Mouse (Mus musculus) right cerebral cortex, postnatal 14 days (tissue): ENCODE results near the gene Ager.
A peak's percentile ranks its signal among the peaks of the same experiment; 100 is the strongest.

Experiments
- DNase-seq: peaks from one replicate; pipeline ENCODE4 v3.0.0; 2022

Ager gene

DNA sequence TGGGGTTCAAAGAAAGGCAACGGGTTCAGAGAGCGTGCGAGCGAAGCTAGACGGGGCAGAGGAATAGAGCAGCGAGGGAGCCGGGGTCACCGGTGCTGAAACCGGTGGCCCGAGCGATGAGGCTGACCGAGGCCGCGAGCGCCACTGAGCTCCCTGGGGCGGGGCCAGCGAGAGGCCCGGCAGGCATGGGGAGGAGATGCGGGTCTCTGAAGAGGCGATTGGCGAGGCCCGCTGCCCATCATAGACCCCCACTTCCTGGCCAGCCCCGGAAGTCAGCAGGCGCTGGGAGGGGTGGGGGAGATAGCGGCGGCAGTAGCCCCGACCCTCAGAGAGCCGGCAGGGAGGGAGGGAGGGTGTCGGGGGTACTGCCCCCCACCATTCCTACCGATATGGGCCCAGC, 7.9 kb downstream of the Ager start:
- peak; percentile 99 for DNase-seq

DNA sequence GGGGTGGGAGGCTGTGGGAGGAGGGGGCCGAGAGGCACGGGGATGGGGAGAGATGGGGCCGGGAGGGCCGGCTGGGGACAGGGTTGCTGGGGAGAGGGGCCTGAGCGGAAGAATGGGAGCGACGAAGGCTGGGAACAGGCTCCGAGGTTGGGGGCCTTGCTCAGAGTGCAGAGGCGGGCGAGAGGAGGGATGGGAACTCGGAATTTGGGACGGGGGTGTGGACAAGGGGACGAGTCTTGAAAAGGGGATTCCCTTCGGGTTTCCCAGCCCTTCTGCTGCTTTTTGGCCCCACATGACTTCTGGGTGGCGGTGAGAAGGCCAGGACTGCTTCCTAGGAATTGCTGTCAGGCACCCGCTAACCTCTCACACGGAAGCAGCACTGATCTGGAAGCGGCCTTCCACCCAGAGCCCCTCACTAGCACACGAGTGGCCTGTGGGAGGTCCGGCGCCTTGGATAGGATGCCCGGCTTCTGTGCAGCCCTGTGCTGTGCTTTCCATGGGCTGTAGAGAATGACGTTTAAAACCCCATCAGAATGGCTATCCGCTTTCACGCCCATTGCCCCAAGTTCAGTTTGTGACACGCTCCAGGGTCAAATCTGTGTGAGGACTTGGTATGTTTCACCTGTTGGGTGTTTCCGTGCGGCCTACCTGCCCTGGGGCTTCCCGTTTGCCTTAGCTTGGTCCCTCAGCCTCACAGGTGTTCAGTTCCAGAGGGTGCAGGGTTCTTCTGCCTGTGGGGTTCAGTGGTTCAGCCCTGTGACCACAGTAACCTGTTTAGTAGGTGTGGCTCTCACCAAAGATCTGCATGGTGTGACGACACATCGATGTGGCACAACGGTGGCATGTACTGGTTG, 8.8 kb downstream of the Ager start:
- peak; percentile 43 for DNase-seq

DNA sequence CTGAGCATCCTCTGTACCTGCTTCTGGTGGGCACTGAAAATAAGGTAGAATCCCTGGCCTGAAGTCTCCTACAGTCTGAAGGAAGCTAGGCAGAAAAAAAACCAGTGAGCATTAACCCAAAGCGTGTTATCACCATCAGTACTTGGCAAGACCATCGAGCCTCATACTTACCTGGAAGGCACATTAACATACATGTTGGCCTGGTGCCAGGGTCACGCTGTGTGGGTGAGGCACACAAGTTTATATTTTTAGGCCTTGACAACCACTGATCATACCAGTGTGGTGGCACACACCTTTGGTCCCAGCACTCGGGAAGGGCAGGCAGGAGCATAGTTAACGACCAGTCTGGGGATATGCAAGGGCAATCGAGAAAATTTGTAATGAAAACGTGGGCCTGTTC, 10.3 kb downstream of the Ager start:
- no peak for DNase-seq

DNA sequence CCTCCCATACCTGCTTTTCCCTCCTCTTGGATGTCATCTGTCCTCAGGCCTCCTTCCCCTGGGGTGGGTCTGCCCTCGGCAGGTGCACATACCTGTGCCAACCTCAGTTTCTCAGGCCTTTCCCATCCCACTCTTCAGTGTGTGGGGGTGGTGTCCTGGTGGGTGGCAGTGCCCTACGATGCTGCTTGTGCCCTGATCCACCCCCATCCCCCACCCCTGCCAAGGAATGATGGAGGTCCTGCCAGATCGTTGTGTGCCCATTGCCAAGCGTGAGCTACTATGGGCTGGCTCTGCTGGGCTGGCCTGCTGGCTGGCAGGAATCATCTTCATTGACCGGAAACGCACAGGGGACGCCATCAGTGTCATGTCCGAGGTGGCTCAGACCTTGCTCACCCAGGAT, 13.4 kb downstream of the Ager start:
- no peak for DNase-seq

DNA sequence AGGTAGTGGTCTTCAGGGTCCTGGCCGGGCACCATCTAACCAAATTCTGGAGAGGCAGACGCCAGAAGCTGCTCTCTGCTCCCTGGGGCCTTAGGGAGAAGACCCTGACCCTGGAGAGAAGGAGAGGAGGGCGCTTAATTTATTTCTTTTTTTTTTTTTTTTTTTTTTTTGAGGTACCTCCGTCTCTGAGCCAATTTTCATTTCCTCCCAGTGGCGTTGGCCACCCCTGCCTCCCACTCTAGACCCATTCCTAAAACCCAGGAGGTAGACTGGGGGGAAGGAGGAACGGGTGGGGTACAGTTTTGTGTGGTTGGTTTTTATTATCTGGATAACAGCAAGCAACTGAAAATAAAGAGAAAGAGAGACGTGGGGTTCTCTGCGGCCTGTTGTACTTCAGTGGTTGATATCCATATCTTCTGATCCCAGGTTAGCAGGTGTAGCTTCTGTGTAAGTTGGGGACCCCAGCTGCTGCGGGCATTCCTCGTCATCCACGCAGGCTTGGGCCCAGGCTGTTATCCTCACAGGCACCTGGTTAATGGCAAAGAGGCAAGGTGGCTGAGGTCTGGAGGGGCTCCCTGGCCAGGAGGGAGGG, 15.5 kb downstream of the Ager start:
- DNase-seq: no peak

DNA sequence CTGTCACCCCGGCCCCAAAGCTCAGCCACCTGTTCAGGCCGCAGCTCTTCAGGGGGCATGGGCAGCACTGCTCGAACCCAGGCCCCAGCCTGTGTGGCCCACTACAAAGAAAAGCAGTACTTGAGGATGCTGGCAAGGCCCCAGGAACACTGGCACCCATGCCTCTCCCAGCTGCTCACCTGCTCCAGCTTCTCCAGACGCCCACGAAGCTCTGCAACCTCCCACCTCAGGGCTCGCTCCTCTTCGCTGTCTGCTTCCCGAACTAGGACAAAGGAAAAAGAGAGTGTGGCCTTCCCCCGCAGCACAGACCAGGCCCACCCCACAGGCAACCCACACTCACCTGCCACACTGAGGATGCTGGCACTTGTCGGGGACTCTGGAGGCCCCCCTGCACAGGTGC, 16.2 kb downstream of the Ager start:
- no peak for DNase-seq

DNA sequence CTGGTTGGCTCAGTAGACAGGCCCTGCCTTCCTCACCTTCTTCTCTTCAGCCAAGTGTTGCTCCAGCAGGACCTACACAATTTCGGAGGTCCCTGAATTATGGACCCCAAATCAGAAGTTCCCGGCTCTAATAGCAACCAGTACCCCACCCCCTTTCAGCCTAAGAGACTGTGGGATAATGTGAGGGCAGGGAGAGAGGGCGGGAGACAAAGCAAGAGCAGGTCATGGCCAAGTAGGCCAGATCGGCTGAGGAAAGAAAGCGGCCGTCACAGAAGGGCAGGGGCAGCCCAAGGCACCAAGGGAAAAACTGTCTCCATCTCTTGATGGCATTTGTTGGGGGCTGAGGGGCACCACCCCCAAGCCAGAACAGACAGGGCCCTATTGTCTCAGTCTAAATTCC, 18.2 kb downstream of the Ager start, which contains the start of gene Egfl8:
TSS of gene Egfl8 (minus strand) at position 101 of the 400 bp plus-strand sequence.
- DNase-seq: no peak

DNA sequence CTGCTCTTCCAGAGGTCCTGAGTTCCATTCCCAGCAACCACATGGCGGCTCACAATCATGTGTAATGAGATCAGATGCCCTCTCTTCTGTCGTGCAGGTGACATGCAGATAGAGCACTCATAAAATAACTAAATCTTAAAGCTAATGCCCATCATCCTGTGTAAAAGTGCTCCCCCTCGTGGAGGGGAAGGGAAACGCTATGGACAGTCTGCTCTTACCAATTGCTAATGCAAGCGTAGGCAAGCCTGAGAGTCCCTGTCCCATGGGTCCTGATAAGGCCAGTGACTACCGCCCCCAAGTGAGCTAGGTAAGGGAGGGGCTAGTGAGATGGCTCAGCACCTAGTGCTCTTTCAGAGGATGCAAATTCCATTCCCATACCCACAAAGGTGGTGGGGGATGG, 21.3 kb downstream of the Ager start:
- DNase-seq: peak; percentile 42

DNA sequence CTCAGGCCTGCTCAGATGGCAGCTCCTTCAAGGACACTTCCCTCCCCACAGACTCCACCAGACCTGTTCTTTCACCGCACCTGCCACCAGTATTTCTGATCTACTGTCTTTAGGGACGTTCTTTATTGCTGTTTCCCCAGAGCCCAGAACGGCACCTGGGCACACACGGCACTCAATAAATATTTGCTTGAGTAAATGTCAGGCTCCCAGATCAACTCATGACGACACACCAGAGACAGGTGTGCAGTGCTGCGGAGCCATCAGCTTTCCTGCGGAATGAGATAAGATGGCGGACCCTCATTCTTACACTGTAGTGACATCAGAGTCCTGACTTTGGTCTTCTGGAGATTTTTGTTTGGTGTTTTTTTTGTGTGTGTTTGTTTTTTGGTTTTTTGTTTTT, 23.3 kb downstream of the Ager start:
- DNase-seq: no peak

DNA sequence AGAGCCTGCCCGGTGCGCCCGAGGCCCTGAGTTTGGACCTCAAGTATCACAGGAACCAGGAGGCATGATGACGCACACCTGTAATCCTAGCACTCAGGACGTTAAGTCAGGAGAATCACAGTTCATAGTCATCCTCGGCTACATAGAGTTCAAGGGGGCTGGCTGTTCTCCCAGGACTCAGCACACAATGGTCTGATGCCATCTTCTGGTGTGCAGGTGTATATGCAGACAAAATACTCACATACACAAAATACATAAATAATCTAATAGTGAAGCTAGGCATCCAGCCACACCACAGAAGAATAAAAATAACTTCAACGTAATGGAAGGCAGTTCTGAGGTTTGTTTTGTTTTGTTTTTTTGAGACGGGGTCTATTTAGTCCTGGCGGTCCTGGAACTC, 25.5 kb downstream of the Ager start:
- DNase-seq: peak; percentile 2

DNA sequence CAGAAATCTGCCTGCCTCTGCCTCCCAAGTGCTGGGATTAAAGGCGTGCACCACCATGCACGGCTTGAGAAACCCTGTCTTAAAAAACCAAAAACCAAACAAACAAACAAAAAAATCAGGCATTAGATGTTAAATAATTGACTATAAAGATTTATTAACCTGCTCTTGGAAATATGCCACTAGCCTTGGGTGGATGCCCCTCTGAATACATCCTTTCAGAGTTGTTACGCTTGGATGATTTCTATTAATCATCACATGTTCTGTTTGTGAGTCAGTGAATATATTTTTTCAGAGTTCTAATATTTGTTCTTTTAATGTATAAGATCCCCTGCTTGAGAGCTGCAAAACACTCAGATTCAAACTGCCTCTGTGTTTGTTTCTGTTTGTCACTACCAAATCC, 27.3 kb downstream of the Ager start:
- DNase-seq: no peak

DNA sequence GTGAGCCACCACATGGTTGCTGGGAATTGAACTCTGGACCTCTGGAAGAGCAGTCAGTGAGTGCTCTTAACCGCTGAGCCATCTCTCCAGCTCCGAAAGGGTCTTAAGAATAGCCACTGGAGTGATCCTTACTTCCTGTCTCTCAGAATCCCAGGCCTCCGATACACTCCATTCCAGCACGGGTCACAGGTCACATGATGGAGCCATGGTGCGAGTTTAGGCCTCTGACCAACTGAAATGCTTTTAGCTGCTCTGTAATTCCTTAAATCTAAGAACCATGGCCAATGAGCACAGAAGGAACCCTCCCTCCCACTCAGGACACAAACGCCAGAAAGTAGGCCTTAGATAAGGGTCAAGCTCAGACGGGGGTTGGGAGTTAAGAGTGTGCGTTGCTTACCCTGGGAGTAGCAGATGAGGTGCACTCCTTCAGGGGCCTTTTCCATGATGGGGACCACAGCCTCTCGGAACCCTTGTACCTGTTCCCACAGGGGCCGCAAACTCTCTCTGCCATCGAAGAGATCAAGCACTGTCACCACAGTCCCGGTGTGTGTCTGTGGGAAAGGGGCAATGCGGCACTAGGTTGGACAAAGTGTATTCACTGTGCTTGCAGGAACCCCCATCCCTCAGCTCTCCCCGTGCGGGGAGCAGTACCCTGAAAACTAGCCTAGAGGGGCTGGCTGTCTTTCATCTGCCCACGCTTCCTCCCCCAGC, 28.6 kb downstream of the Ager start:
- DNase-seq: no peak

DNA sequence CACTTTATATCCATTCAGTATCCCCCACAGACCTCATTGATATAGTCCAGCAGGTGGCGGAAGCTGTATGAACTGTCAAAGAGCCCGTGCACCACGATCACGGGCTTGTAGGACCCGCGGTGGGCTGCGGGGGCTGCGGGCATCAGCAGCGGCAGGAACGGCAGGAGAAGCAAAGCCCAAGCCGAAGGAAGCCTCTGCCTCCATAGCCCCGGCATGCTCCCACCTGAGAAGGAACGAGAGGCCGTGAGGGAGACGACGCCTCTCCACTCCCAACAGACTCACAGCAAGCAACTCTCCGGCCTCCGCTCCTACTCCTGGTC, 29.1 kb downstream of the Ager start:
- peak; percentile 42 for DNase-seq

DNA sequence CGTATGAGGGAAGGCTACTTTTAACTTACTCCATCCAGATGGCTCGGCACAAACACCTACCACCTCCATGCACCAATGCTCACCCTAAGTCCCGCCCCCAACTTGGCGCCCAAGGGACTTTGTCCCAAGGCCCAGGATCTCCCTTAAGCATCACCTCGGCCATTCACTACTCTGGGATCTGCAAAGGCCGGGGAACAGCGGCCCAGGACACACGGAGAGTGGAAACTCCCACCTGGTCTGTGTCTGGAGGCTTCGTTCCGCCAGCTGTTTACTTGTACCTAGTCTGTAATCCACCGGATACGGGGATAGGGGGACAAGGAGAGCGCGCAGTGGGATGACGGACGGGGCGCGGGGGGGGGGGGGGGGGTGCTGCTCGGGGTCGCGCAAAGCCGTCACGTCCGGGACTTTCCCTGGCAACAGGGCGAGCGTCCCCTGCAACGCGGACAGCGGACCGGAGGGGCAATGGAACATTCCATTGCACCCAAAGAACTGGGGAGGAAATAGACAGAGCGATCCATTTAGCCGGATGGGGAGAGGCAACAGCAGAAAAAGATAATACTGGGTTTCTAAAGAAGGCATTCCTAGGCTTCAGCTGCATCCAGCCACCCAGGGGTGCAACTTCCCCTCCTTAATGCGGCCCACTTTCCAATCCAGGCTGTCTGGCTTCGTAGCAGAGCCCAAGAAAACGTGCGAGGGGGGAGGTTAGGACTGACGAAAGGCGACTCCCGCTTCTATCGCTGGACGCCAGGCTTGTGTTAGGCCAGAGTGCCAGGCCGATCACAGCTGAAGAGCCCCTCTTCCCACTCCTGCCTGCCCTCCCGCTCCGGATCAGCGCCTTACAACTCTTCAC, 29.7 kb downstream of the Ager start:
- peak; percentile 87 for DNase-seq

DNA sequence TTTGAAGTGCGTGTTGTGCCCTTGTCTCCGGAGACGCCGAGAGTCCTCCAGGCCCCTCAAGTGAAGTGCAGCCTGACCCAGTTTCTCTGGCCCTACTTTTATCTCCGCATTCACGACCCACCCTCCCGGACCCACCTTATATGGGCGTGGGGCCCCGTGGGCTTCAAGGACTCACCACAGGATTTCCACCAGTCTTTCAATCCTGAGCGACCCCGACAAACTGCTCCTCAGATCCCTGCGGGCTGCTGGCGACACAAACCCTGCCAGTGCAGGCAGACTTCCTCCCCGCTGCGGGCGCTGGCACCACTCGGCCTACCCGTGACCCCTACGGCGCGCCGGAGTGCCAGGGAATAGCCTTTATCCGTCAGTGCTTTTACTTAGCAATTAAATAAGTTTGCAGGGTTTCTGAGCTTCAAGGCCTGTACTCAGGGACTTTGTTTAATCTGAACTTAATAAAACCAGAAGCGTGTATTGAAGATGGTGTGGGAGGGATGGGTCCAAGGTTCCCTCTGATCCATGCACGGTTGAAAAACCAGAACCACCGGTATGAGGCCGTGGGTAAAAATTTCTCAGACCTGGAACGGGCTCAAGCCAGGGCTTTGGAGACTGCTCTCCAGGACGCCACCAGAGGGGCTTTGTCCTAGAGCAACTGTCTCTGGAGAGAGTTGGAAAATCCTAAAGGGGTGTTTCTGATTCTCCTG, 30.4 kb downstream of the Ager start, which contains the start of gene Ppt2:
TSS of gene Ppt2 (minus strand) at position 568 of the 701 bp plus-strand sequence.
- DNase-seq: peak; percentile 52

DNA sequence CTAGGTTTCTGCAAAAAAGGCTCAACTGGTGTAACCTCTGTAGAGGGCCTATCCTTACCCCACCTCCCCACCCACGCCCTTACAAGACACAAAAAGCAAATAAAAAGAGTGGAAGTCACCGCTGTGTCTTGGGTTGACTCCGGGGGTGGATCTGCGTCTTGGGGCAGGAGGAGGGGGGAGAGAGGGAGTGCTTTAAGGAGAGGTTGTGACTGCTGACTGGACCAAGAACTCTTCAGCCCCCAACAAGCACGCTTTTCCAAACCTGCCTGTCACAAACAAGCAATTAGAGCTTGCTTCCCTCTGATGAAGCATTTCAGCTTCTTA, 30.9 kb downstream of the Ager start:
- DNase-seq: peak; percentile 6

DNA sequence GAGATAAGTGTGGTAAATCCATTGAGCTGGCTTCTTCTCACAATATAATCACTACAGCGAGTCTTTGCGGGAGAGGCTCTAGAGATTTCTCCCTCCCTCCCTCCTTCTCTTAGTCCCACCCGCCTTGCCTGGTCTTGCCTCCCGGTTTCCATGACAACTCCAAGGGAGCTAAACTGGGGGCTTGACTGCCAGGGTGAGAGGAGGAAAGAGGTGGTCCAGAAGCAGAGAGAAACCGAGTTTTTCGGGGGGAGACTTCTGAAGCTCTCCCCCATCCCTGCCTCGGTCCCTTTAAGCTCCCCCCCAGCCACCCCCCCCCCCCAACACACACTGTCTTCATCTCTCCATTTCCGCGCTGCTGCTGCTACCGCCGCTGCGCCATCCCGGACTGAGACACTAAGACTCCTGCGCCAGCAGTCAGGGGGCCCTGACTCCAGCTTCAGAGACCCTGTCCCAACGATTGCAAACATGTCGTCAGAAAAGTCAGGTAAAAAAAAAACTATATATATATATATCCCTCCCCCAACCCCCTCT, 31.6 kb downstream of the Ager start, which contains the start of gene Prrt1:
TSS of gene Prrt1 (plus strand) at position 313 of the 531 bp plus-strand sequence.
- DNase-seq: peak; percentile 50

DNA sequence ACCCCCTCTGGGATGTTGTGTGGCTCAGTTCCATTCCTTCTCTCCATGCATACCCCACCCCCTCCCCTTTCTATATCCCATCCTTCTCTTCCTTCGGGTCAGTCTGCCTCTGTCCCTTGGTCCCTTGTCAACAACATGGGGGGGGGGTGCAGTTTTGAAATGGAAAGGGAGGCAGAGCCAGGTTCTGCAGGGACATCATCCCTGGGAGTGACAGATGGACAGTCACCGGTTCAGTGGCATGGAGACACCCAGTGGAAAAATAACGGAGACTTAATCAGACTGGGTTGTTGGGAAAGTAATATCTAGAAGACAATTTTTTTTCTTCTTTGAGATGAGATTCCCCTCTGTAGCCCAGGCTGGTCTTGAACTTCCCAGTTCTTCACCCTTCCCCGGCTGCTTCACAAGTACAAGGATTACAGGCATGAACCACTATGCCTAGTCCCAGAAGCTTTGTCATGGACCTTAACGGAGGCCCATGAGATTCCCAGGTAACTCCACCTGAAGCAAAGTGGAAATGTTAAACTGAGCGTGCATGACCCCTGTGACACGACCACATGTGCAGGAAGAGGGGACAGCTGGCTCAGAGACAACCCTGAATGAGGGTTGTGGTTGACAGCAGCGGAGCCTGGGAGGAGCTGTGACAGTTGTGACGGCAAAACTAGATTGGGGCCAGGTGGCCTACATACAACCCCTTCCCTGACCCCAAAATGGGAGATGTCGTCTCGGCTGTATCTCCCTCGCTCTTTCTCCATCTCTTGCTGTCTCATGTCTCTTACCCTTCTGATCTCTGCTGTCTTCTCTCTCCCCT, 32.3 kb downstream of the Ager start:
- peak; percentile 14 for DNase-seq

DNA sequence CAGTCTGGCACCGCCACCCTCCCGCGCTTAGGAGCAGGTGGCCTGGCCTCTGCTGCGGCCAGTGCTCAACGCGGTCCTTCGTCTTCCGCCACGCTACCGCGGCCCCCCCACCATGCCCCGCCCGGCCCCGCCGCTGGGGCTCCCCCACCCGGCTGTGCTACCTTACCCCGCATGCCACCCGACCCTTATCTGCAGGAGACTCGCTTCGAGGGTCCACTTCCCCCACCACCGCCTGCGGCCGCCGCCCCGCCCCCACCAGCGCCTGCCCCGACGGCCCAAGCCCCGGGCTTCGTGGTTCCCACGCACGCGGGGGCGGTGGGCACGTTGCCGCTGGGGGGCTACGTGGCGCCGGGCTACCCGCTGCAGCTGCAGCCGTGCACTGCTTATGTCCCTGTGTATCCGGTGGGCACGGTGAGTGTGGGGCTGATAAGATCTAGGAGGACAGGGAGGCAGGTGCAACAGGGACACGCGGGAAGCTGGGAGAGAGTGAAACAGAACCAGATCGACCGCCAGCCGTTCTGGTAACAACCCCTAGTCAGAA, 33.2 kb downstream of the Ager start:
- peak; percentile 64 for DNase-seq

DNA sequence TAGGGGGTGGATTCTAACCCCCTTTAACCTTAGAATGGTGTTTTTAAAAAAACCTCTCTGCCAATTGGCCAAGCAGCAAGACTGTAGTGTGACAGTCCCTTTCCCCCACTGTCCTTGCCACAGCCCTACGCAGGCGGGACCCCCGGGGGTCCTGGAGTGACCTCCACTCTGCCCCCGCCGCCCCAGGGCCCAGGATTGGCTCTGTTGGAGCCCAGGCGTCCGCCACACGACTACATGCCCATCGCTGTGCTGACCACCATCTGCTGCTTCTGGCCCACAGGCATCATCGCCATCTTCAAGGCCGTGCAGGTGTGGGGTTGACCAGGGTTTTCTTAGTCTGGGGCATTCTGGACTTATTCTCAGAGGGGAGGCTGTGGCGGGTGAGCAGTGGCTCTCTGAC, 34.0 kb downstream of the Ager start:
- peak; percentile 19 for DNase-seq

DNA sequence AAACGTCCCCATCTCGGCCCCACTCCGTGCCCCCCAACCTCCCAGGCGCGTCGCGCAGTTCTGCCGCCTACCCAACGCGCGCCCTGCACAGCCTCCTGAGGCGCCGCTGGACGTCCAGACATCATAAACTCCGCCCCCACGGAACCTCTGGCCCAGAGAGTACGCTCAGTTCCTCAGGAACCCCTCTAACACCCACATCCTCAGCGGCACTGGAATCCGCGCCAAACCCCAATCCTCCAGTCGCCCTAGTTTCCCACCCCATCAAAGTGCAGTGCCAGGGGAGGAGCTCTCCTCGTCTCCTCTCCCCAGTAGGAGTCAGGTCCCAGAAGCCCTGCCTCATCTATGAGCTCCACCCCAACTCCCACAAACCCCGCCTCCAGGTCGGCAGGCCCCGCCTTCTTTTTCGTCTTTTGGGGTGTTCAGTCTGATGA, 34.6 kb downstream of the Ager start:
- DNase-seq: peak; percentile 76
